Mouse (Mus musculus) myocyte (in vitro differentiated cells): ENCODE measurements around the gene Mcrip1.
A peak's percentile ranks its signal among the peaks of the same experiment; 100 is the strongest.

Source experiments
- CEBPB ChIP-seq: IDR thresholded peaks from 2 replicates; pipeline ENCODE4 v1.6.1; 2011; ENCODE audit warnings: mild to moderate bottlenecking, moderate library complexity; ENCODE audit not compliant: poor library complexity, insufficient read depth, severe bottlenecking
- POLR2A ChIP-seq: IDR thresholded peaks from one replicate; pipeline ENCODE4 v1.6.1; 2011; ENCODE audit warnings: low read depth, mild to moderate bottlenecking, control low read depth, moderate library complexity; ENCODE audit not compliant: insufficient read length
- POLR2AphosphoS2 ChIP-seq: IDR thresholded peaks from one replicate; pipeline ENCODE4 v1.6.1; 2011; ENCODE audit warnings: low read depth, control low read depth; ENCODE audit not compliant: insufficient read length
- SRF ChIP-seq: IDR thresholded peaks from one replicate; pipeline ENCODE4 v1.6.1; 2011; ENCODE audit warnings: low read depth; ENCODE audit not compliant: control insufficient read depth, insufficient read length
- TCF12 ChIP-seq: IDR thresholded peaks from one replicate; pipeline ENCODE4 v1.6.1; 2011; ENCODE audit warnings: mild to moderate bottlenecking, control low read depth; ENCODE audit not compliant: poor library complexity, insufficient read depth, severe bottlenecking
- USF1 ChIP-seq: IDR thresholded peaks from one replicate; pipeline ENCODE4 v1.6.1; 2011; ENCODE audit warnings: low read depth, mild to moderate bottlenecking, control low read depth, moderate library complexity

GRCm38 (mm10) chr11:120500357-120500756, 49.2 kb downstream of the Mcrip1 start:
- TF ChIP-seq CEBPB, result no peak
- TF ChIP-seq TCF12, result no peak
- no peak for TF ChIP-seq POLR2A
- TF ChIP-seq POLR2AphosphoS2, result peak; percentile 79
- TF ChIP-seq SRF, result no peak
- TF ChIP-seq USF1, result no peak
